ENCODE assay signal across 19 mouse cellular contexts in genomic region chr7:144612829-144613228, GRCm38 (mm10). TPM values are rescaled to one million over a fixed set of nuclear protein-coding genes. Genes with fewer than 3 reads are reported as not detected.
DNase-seq lines count a peak whose midpoint lies in the region; ATAC-seq and TF ChIP-seq lines count a peak whose summit lies in the region.
"Had no signal": no experiment of that assay in that cellular context is flagged by ENCODE, and none has a peak within 500 bp of the region (broad histone marks: within the 10 kb centered on the region; RNA-seq: fewer than 3 reads in every experiment).

No protein-coding gene starts in this region.

- peaks cover 4% of the 10 kb centered on the region; the same call in 1 of the 2 replicates for H3K4me1 ChIP-seq in lung, adult 2 months (ENCODE audit: control insufficient read depth, insufficient read depth, low read length)

- H3K4me3 ChIP-seq in lung, adult 2 months (replicated peaks; ENCODE audit: extremely low read depth, low read depth, low read length), result no peak overlapping the region
- H3K4me3 ChIP-seq: erythroblast, embryonic 14.5 days had no signal

- TF ChIP-seq POLR2A in lung, adult 2 months (IDR thresholded peaks at IDR 0.05; ENCODE audit: borderline replicate concordance, extremely low read depth, low read depth, low read length), result no peak

- no peak for TF ChIP-seq CTCF in lung, adult 2 months (IDR thresholded peaks at IDR 0.05; ENCODE audit: insufficient read depth, low read length)

- 62% methylated on average over 4 of the region's 4 CpGs for WGBS in lung, adult 2 months

- 0 out of 4 replicates have a peak, but pooled peaks have one; percentile 18 to 47 for ATAC-seq in hematopoietic stem cell, adult 5-6 weeks (replicated peaks in 1 of 2; ENCODE audit: insufficient read depth in 1 of 2, low FRiP score in 2 of 2, low TSS enrichment in 1 of 2, low read depth in 1 of 2, poor library complexity in 2 of 2, severe bottlenecking in 2 of 2)

- peak; percentile 74 to 82 for DNase-seq in cerebellum, postnatal 10 days
- no peak for DNase-seq in cerebellum, postnatal 4 days (ENCODE audit: low spot score in 2 of 2)
- peak; percentile 40 to 56 for DNase-seq in lung, adult 18-20 months
- no peak for DNase-seq in lung, adult 2 months
- DNase-seq in 3T3-L1 (ENCODE audit: low read depth, low spot score), result peak; percentile 71
- DNase-seq in right cerebral cortex, postnatal 4 days, result no peak
- DNase-seq in frontal cortex, adult 2 months (ENCODE audit: extremely low spot score in 1 of 2, low spot score in 1 of 2), result no peak
- DNase-seq: adrenal gland, adult 8-10 months; cerebellum, adult 2 months; gastrocnemius, postnatal 14 days; heart, postnatal 36 days; kidney, adult 11 months; kidney, postnatal 14 days; layer of hippocampus, adult 9-11 months; lung, postnatal 4 days; midbrain, embryonic 14.5 days; thymus, adult 18-20 months had no signal

RNA-seq across cellular contexts. Expression of gene Fadd, which starts 30.6 kb away (rescaled TPM):
- 9.2 and 11.6 TPM in 2 replicates for polyA plus RNA-seq in lung, adult 2 months (2012; rRNA removed)
- total RNA-seq in hematopoietic stem cell, adult 5-6 weeks (2017), result 5.1 and 7.4 TPM in 2 replicates
- 2.5 and 2.6 TPM in 2 replicates for polyA plus RNA-seq in frontal cortex, adult 2 months (2012; rRNA removed)

RNA-seq across cellular contexts. Expression of gene Ppfia1, which starts 59.3 kb away (rescaled TPM):
- polyA plus RNA-seq in lung, adult 2 months (2012; rRNA removed), result 30.5 and 40.9 TPM in 2 replicates
- 55.6 and 58.6 TPM in 2 replicates for total RNA-seq in hematopoietic stem cell, adult 5-6 weeks (2017)
- 44.0 and 49.3 TPM in 2 replicates for polyA plus RNA-seq in frontal cortex, adult 2 months (2012; rRNA removed)

Comparison
In these comparisons a context has a peak if more than half of its experiments do, and no peak if none do; other contexts are left out.
1. DNase-seq: peak in cerebellum, postnatal 10 days (2 of 2), lung, adult 18-20 months (2 of 2) and 3T3-L1 (single experiment); none in cerebellum, postnatal 4 days (0 of 2), lung, adult 2 months (single experiment), right cerebral cortex, postnatal 4 days (single experiment) and frontal cortex, adult 2 months (0 of 2).